Mouse (Mus musculus) liver, embryonic 14.5 days (tissue): ENCODE measurements around the gene Nup133. TPM values are rescaled to one million over a fixed set of nuclear protein-coding genes. Genes with fewer than 3 reads are reported as not detected.

ENCODE experiments used
- ATAC-seq: fragments of 200-750 bp; cut with Nextera tagmentation; 2 replicates; pipeline ENCODE4 v1.8.0; 2017; ENCODE audit warnings: moderate number of reproducible peaks, mild to moderate bottlenecking, moderate library complexity; ENCODE audit not compliant: insufficient read depth
- DNase-seq, 3 experiments: peaks; one replicate each; pipeline ENCODE4 v3.0.0-alpha.2; 2012 to 2013; ENCODE audit warnings: low read depth in 3 of 3, low spot score in 3 of 3
- H3K27ac ChIP-seq: fragments of 300-500 bp; sonication (generic); 2 replicates; pipeline ENCODE4 v1.5.1; 2014; ENCODE audit warnings: moderate library complexity, mild to moderate bottlenecking, control low read depth, inconsistent platforms
- H3K27me3 ChIP-seq: fragments of 300-500 bp; sonication (generic); 2 replicates; pipeline ENCODE4 v1.6.1; 2014; ENCODE audit warnings: mild to moderate bottlenecking, low read length, moderate library complexity; ENCODE audit not compliant: control insufficient read depth, insufficient read depth
- H3K36me3 ChIP-seq: fragments of 300-500 bp; sonication (generic); replicated peaks from 2 replicates; pipeline ENCODE4 v1.6.1; 2014; ENCODE audit warnings: low read depth; ENCODE audit not compliant: control insufficient read depth, insufficient read depth
- H3K4me1 ChIP-seq, 2 experiments: fragments of 200-500 bp in 1 of 2; fragments of 300-500 bp in 1 of 2; sonication (generic) in 1 of 2; replicated peaks; 2 replicates each; pipeline ENCODE4 v1.6.1; 2012 to 2014; ENCODE audit warnings: antibody characterized with exemption in 1 of 2, inconsistent platforms in 1 of 2, low read length in 1 of 2; ENCODE audit not compliant: control insufficient read depth in 2 of 2, insufficient read depth in 2 of 2
- H3K4me2 ChIP-seq: fragments of 300-500 bp; sonication (generic); 2 replicates; pipeline ENCODE4 v1.6.1; 2014; ENCODE audit warnings: low read depth, mild to moderate bottlenecking, control low read depth, moderate library complexity
- H3K4me3 ChIP-seq, 2 experiments: fragments of 200-500 bp in 1 of 2; fragments of 300-500 bp in 1 of 2; sonication (generic) in 1 of 2; 2 replicates each; pipeline ENCODE4 v1.5.1; 2012 to 2014; ENCODE audit warnings: low read depth in 2 of 2, low read length in 2 of 2, mild to moderate bottlenecking in 2 of 2, control low read depth in 1 of 2, inconsistent platforms in 1 of 2, moderate library complexity in 1 of 2; ENCODE audit not compliant: insufficient read depth in 1 of 2
- H3K9ac ChIP-seq: fragments of 300-500 bp; sonication (generic); replicated peaks from 2 replicates; pipeline ENCODE4 v1.6.1; 2014; ENCODE audit warnings: mild to moderate bottlenecking, control low read depth, moderate library complexity
- H3K9me3 ChIP-seq: fragments of 300-500 bp; sonication (generic); 2 replicates; pipeline ENCODE4 v1.6.1; 2016; ENCODE audit warnings: low read length, mixed read lengths; ENCODE audit not compliant: control insufficient read depth
- CTCF ChIP-seq: IDR thresholded peaks from 2 replicates; pipeline ENCODE4 v1.5.1; 2016; ENCODE audit warnings: antibody characterized with exemption, low read depth, control low read depth
- EP300 ChIP-seq: IDR thresholded peaks from 2 replicates; pipeline ENCODE4 v1.6.1; 2016; ENCODE audit warnings: antibody characterized with exemption, low read depth
- WGBS: fragments of 180-500 bp; shearing (Covaris S2); extraction: QIAGEN DNeasy Blood & Tissue Kit; methylation state at CpG from one replicate; pipeline ENCODE4 v1.1.7; 2014; ENCODE audit not compliant: insufficient replicate concordance; 5-methylcytosine and 5-hydroxymethylcytosine counted together
- polyA plus RNA-seq, 2 experiments: library from polyadenylated mRNA; depleted of rRNA in 1 of 2; stranded (reverse) in 1 of 2; unstranded in 1 of 2; fragments of >200 nt; fragmentation: Nextera tagmentation in 1 of 2; extraction: Ambion mirVana in 1 of 2; gene quantifications; 2 replicates each; pipeline versions ENCODE4 v1.2.1 to v1.2.3; 2012 to 2014

Nup133 gene
- polyA plus RNA-seq, 2 experiments = 17.6 to 23.3 TPM

- H3K9ac ChIP-seq = no peak overlapping the region
- H3K27ac ChIP-seq = no peak overlapping the region
- H3K9me3 ChIP-seq = no peaks in the 10 kb centered on the region
- no peak overlapping the region for H3K4me3 ChIP-seq
- ATAC-seq (no peak), DNase-seq (no peak)
- H3K4me1 ChIP-seq = no peaks in the 10 kb centered on the region
- 80% methylated on average over 7 of the region's 7 CpGs for WGBS
- H3K36me3 ChIP-seq = peaks cover 80% of the 10 kb centered on the region
- no peaks in the 10 kb centered on the region for H3K27me3 ChIP-seq
- TF ChIP-seq EP300 (no peak), CTCF (no peak)
- H3K4me2 ChIP-seq = no peak overlapping the region
Observed at GRCm38 (mm10) chr8:123902653-123903052, 46.4 kb downstream of the Nup133 start.

- Histone ChIP-seq H3K9me3 (no peaks in the 10 kb centered on the region), H3K4me1 (no peaks in the 10 kb centered on the region), H3K27me3 (peaks cover 12% of the 10 kb centered on the region), H3K4me2 (no peak overlapping the region), H3K4me3 (no peak overlapping the region), H3K36me3 (peaks cover 52% of the 10 kb centered on the region), H3K9ac (no peak overlapping the region), H3K27ac (no peak overlapping the region)
- DNase-seq (no peak), ATAC-seq (no peak)
- TF ChIP-seq EP300 (no peak), CTCF (no peak)
- WGBS = 86% methylated on average over 7 of the region's 7 CpGs
Observed at GRCm38 (mm10) chr8:123899366-123899765, 49.7 kb downstream of the Nup133 start.

- no peak overlapping the region for H3K4me2 ChIP-seq
- no peak for ATAC-seq
- no peak for TF ChIP-seq EP300
Observed at GRCm38 (mm10) chr8:123898576-123898975, 50.5 kb downstream of the Nup133 start.

GRCm38 (mm10) chr8:123896774-123897173 lies 52.3 kb downstream of the Nup133 start:
- DNase-seq (no peak), ATAC-seq (no peak)
- peaks cover 37% of the 10 kb centered on the region for H3K27me3 ChIP-seq
- H3K36me3 ChIP-seq = peaks cover 27% of the 10 kb centered on the region
- 57% methylated on average over 10 of the region's 10 CpGs for WGBS
- no peak overlapping the region for H3K4me2 ChIP-seq
- no peaks in the 10 kb centered on the region for H3K9me3 ChIP-seq
- H3K27ac ChIP-seq = no peak overlapping the region
- no peaks in the 10 kb centered on the region for H3K4me1 ChIP-seq
- TF ChIP-seq EP300 = no peak
- TF ChIP-seq CTCF = no peak
- no peak overlapping the region for H3K4me3 ChIP-seq
- no peak overlapping the region for H3K9ac ChIP-seq

More at GRCm38 (mm10) chr8:123898576-123898975, 50.5 kb downstream of the Nup133 start:
- no peak overlapping the region for H3K27ac ChIP-seq
- H3K27me3 ChIP-seq = peaks cover 20% of the 10 kb centered on the region
- whole genome bisulfite sequencing = 82% methylated on average over 5 of the region's 5 CpGs
- no peaks in the 10 kb centered on the region for H3K4me1 ChIP-seq
- DNase-seq = no peak
- H3K4me3 ChIP-seq = no peak overlapping the region
- H3K36me3 ChIP-seq = peaks cover 44% of the 10 kb centered on the region
- no peaks in the 10 kb centered on the region for H3K9me3 ChIP-seq
- no peak overlapping the region for H3K9ac ChIP-seq

GRCm38 (mm10) chr8:123896366-123896761 lies 52.7 kb downstream of the Nup133 start:
- DNase-seq (no peak), ATAC-seq (no peak)
- Histone ChIP-seq H3K9ac (no peak overlapping the region), H3K36me3 (peaks cover 23% of the 10 kb centered on the region), H3K9me3 (no peaks in the 10 kb centered on the region), H3K4me2 (no peak overlapping the region), H3K27ac (no peak overlapping the region), H3K4me1 (no peaks in the 10 kb centered on the region), H3K27me3 (peaks cover 41% of the 10 kb centered on the region), H3K4me3 (no peak overlapping the region)
- no peak for TF ChIP-seq CTCF
- no peak for TF ChIP-seq EP300
- WGBS = 62% methylated on average over 14 of the region's 14 CpGs
